Mouse (Mus musculus) urinary bladder, postnatal 4 days (tissue): ENCODE measurements around the gene Rnps1.
"Not testable (repeated sequence)": the region's sequence is repeated elsewhere in the genome, so short reads cannot be mapped to it uniquely, and the experiment has no call there.

Source experiments
- DNase-seq, 2 experiments: peaks; one replicate each; pipeline ENCODE4 v3.0.0; 2021 to 2022; ENCODE audit warnings: low spot score in 2 of 2

Gene Rnps1

DNA sequence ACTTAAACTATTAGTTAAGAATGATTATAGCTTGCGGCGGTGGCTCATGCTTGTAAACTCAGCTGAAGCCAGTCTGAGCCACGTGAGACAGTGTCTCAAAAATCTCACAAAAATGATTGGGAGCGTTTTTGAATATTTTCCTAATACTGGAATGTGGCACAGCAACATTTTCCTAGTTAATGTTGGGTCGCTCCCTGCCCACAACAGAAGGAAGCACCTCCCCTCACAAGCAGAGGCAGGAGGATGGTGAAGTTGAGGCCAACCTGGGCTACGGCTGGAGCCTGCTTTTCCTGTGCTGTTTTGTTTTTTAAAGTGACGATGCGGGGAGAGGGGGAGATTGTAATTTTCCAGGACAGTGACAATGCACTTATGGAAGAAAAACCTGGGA, 12.8 kb downstream of the Rnps1 start:
- no peak for DNase-seq

DNA sequence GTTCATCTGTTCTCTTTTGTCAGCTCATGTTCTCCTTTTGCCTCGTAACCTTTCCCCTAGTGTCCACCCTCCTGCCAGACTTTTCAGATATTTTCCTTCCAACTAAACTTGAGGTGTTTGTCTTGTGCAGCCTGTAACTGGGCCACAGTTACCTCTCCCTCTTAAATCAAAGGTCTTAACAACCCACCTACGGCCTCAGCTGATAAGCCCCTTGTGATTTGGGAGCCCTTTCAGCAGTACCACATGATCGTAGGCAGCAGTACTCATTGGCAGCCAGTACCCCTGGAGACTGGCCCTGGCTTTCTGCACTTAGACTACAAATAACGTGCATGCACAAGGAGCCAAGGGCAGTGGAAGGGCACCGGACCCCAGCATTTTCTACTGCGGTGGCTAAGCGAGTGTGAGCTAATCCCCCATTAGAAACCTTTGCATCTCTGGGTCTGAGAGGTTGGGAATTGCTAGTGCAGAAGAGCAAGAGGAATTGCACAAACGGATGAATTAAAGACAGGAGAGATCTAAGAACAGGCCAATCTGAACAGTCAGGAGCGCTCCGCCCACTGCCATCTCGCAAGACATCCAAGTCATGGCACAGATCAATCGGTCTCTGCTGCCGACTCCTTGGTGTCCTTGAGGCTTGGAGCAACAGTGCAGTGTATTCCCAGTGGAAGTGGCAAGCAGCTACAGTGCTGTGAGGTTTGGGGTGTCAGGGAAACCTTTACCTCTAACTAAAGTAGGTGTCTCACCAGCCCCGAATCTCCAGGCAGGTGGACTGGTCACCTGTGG, 15.0 kb downstream of the Rnps1 start:
- DNase-seq: no peak

GRCm38 (mm10) chr17:24437016-24437415, 22.7 kb downstream of the Rnps1 start:
- DNase-seq: no peak

DNA sequence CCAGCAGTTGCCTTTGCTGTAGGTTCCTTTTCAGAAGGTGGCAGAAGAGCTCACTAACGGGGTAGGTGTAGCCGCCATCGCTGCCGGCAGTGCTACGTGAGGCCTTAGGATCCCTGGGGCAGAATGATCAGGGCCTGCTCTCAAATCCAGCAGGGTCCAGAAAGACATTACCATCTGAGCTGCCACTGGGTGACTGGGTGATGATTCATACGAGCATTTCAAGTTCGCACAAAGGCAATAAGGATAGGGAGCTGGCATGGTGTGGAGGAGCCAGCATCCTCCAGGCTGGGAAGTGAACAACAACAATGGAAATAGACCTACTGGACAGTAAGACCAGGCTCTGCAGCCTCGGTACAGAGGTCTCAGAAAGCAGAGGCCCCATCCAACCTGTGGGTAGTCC, 26.0 kb downstream of the Rnps1 start:
- DNase-seq: no peak

- DNase-seq: no peak
Observed at GRCm38 (mm10) chr17:24441148-24441547, 26.8 kb downstream of the Rnps1 start.

- no peak for DNase-seq
Observed at GRCm38 (mm10) chr17:24442107-24442506, 27.7 kb downstream of the Rnps1 start.

- no peak for DNase-seq
Observed at GRCm38 (mm10) chr17:24442632-24443155, 28.3 kb downstream of the Rnps1 start, which contains the start of gene Dnase1l2. Gene Dnase1l2, minus strand, starts transcription at chr17:24443105.

GRCm38 (mm10) chr17:24443409-24443808, 29.0 kb downstream of the Rnps1 start:
- no peak for DNase-seq

DNA sequence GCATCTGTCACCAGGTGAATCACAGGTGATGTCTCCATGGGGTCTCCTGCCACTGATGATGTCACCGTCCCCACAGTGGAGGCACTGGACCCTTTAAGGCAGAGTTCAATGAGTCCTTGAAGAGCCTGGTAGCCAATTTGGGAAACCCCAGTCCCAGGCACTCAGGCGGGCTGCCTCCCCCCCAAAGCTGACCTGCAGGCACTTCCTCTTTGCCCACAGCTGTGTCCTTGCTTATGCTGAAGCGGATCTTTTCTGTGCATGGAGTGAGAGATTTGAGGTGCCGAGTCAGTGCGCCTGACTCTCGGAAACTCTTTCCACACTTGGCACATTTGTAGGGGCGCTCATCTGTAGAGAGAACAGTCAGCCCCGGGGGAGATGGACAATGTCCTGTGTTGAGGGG, 32.2 kb downstream of the Rnps1 start:
- no peak for DNase-seq

DNA sequence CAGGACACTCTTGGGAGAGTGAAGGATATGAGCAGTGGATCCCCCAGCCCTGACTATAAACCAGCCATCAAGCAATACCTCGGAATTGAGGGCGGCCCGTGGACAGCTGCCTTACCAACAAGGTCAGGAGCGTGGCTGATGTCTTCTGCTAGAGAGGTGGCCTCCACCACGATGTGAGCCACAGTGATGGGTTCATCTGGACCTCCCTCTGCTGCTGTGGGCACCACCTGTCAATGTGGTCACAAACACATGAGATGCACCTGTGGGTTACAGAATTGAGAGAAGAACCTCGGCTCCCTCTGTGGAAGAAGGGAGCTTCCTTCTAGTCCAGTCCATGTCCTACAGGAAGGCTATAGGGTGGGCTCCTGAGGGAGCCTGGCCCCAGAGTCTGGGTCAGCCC, 35.1 kb downstream of the Rnps1 start:
- DNase-seq: no peak

DNA sequence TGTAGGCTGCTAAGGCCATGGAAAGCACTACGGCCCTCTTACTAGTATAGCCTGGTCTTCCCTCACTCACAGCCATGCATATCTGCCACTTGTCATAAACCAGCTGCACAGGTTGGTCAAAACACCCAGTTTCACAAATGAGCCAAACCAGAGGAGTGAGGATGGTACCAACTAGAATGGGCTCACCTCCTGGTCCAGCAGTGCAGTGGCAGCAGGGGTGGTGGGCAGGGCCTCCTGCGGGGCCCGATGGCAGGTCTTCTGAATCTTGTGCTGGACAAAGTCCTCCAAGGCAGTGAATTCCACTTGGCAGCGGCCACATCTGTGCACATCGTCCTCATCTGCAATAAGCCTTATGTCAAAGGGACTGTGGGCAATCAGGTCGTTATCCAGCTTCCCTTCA, 36.9 kb downstream of the Rnps1 start:
- DNase-seq: no peak

DNA sequence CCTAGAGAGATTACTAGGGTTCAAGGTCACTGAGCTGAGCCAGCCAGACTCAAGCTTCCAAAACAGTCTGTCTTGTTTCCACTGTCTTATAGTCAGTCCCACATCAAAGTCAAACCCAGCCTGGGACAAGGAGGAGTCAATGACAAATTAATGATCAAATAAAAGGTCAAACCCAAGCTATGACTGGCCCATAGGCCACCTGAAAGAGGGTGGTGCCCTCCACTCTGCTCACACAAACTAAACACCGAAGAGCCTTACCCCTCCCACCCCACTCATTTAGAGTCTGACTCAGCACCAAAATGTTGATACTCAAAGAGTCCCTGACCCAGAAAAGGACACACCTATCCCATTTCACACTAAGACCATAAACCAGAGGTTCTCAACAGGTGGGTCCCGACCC, 39.0 kb downstream of the Rnps1 start:
- DNase-seq: no peak

DNA sequence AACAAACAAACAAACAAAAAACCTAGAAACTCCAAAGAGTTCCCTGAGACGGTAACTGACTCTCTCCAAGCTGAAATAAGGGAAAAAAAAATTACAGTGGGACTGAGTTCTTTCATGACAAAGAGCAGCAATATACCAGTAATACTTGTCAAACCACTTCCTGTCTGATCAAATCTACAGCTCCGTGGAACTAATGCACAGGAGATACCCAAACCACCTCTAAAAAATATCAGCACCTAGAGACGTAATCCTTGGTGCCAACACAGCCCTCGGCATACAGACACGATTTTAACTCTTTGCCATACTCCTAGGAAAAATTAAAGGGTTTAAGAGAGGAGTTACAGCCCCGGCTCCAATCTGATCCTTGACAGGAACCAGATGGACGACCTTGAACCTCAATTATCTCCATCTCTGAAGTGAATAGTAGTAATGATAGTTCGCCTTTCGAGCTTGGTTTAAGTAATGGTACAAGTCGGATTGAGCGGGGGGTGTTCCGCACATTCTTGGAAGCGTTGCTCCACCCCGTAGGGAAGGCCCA, 39.9 kb downstream of the Rnps1 start:
- no peak for DNase-seq

DNA sequence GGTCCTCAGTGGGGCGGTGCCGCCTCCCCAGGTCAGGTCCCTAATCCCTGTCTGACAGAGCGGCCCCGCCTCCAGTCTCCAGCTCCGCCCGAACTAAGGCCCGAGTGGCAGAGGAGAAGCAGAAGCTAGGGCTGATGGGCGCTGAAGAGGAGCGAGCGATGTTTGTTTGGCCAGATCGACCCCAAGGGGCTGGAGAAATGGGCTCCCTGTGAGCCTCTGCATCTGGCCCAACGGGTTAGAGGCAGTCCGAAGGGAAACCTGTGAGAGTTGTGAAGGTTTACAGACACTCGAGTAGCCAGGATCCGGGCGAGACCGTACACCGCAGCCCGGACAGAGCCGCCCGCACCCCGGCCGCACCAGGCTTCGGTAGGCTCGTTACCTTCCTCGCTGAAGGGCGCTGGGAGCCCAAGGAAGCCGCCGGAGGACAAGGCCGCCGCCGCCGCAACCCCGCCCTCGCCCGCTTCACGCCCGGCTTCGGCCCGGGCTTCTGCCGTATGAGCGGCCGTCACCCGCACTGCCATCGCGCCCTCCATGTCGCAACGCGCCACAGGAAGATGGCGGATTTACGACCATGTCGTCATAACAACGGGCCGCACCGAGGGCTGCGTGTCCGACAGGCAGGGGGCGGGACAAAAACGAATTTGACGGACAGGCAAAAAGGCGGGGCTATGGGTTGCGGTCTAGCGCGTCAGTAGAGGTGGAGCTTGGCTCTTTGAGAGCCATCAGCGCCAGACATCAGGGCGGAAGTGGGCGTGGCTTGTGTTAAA, 40.6 kb downstream of the Rnps1 start:
- DNase-seq: peak; percentile 99 to 100

GRCm38 (mm10) chr17:24455523-24456206, 41.3 kb downstream of the Rnps1 start:
- not testable (repeated sequence) for DNase-seq

- DNase-seq: no peak
Observed at GRCm38 (mm10) chr17:24461580-24461979, 47.2 kb downstream of the Rnps1 start.

DNA sequence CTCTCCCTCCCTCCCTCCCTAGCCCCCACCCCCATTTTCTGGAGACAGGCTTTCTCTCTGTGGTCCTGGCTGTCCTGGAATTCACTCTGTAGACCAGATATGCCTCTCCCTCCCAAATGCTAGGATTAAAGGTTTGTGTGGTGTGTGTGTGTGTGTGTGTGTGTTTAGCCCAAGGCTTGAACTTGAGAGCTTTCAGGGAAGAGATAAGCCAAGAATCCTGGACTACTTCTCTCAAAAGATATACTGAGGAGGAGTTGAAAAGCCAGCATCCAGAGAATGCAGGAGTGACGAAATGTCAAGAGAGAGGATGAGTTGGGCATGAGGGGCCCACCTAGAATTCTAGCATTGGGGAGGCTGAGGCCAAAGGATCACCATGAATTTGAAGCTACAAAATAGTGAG, 48.6 kb downstream of the Rnps1 start:
- DNase-seq: no peak

DNA sequence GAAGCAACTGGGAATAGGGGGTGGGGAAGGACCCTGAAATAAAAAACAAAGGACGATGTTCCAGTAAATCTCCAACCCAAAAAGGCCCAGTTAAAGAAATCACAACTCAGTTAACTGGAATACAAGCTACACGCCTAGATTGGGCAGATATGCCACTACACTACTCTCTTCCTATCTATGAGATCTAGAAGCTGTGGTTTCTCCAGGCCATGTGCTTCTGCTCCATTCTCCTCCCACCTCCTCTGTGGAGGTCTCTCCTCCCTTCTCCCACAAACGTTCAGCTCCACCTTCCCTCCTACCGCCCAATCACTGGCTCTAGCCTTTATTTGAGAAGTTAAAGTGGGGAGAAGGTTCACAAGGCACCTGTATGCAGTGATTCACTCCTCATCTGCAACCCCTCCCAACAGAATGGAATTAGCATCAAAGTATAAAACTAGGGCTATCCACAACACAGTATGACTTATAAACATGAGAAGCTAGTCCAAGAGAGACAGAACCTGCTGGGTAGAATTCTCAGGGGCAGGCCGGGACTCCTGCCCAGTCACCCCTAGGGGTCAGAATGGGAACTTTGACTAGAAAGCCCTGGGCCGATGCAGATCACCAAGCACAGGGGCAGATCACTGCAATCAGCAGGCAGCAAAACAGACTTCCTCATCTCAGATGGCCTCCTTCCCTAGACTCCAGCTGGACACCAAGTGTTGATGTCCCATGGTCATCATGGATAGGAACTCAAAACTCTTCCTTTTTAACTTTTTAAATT, 49.2 kb downstream of the Rnps1 start:
- DNase-seq: no peak

GRCm38 (mm10) chr17:24468636-24469246, 54.4 kb downstream of the Rnps1 start:
- no peak for DNase-seq

- no peak for DNase-seq
Observed at GRCm38 (mm10) chr17:24469336-24469909, 55.1 kb downstream of the Rnps1 start.
